Mouse (Mus musculus) splenic B cell, adult 2 months (primary cell): ENCODE data around the gene Tom1.
A peak's percentile ranks its signal among the peaks of the same experiment; 100 is the strongest.

Experiments used
- DNase-seq: peaks from one replicate; pipeline ENCODE4 v3.0.0-alpha.2; 2011; ENCODE audit warnings: low read depth, low spot score
- H3K27me3 ChIP-seq: 2 replicates; pipeline ENCODE4 v1.6.1; 2012; ENCODE audit warnings: mild to moderate bottlenecking, low read length, moderate library complexity, mixed read lengths; ENCODE audit not compliant: control insufficient read depth, poor library complexity, insufficient read depth, severe bottlenecking
- H3K36me3 ChIP-seq: 2 replicates; pipeline ENCODE4 v1.6.1; 2012; ENCODE audit warnings: mild to moderate bottlenecking, low read length, moderate library complexity, mixed read lengths; ENCODE audit not compliant: control insufficient read depth, poor library complexity, insufficient read depth, severe bottlenecking

Gene Tom1

DNA sequence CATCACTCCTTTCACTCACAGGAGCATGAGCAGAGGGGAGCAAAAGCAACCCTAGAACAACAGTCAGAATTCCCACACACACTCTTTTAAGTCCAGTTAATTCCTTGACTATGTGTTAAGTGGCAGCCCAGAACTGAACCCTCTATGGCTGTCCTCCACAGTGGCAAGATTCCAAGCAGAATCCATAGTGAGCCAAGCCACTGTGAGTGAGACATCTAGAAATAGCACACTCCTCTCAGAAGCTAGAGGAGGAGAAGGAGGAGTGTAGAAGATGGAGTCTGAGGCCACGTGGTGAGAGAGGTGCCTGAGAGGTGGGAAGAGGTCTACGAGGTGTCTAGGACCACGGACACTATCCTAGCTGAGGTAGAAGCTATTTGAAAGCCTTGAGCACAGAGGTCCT lies 31.3 kb downstream of the Tom1 start:
- H3K27me3 ChIP-seq = no peaks in the 10 kb centered on the region
- no peak for DNase-seq
- H3K36me3 ChIP-seq = peaks cover 1% of the 10 kb centered on the region; the same call in 1 of the 2 replicates

DNA sequence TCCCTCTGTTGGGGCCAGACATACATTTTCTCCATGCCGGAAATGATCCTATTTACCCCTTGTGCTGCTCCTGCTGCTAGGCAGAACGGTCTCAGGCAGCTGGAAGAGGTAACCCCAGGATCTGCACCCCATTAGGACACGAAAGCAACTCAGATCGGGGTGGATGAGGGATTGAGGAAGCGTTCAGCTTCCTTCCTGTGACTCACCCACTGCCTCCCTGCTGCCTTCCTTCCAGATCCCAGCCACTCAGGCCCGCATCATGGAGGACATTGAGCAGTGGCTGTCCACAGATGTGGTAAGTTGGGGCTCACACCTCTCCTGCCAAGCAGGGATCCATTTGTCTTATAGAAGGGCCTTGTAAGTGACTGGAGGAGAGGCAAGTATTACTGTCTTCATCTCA lies 33.8 kb downstream of the Tom1 start:
- peaks cover 1% of the 10 kb centered on the region; the same call in 1 of the 2 replicates for H3K36me3 ChIP-seq
- H3K27me3 ChIP-seq = no peaks in the 10 kb centered on the region
- DNase-seq = no peak

DNA sequence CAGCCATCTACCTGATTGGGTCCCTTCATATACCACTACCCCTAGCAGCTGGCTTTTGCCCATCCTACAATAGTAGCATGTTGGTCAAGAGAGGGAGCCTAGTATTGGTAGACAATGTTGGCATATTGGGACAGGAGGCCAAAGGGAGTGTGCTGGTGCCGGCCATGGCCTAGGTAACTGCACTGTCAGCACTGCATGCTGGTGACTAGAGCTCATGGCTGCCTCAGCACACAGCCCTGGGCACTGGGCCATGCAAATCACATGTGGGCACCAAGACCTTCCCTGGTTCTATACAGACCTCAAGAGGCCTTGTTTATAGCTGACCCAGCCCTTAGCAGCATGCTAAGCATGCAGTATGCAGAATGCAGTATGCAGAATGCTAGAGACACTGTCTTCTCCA lies 36.8 kb downstream of the Tom1 start:
- no peak for DNase-seq
- H3K27me3 ChIP-seq = no peaks in the 10 kb centered on the region
- H3K36me3 ChIP-seq = peaks cover 1% of the 10 kb centered on the region; the same call in 1 of the 2 replicates

DNA sequence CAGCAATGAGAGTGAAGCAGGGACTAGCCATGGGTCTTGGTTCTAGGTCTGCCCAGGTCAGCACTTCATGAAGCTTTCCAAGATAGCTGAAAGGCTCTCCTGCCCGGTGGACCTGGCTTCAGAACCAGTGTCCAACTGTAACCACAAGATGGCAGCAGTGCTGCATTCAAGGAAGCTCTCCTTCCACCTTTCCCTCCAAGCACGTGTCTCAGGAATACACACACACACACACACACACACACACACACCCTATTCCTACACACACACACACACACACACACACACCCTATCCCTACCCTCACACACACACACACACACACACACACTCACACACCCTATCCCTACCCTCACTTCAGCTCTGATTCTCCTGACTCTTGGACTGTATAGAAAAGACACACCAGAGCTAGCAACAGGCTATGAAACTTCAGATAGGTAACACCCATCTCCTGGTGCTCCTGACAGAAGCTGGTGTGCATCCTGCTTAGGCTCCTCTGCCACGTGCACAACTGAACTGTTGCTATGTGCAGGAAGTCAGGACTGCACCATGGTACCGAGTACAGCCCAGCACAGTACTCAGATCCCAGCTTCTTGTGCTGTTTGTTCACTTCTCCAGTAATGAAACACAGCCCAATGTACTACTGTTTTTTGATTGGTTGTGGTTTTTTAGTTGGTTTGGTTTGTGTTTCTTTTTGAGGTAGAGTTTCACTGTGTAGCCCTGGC lies 38.3 kb downstream of the Tom1 start:
- DNase-seq = peak; percentile 79
- Histone ChIP-seq H3K27me3 (no peaks in the 10 kb centered on the region), H3K36me3 (peaks cover 1% of the 10 kb centered on the region; the same call in 1 of the 2 replicates)

DNA sequence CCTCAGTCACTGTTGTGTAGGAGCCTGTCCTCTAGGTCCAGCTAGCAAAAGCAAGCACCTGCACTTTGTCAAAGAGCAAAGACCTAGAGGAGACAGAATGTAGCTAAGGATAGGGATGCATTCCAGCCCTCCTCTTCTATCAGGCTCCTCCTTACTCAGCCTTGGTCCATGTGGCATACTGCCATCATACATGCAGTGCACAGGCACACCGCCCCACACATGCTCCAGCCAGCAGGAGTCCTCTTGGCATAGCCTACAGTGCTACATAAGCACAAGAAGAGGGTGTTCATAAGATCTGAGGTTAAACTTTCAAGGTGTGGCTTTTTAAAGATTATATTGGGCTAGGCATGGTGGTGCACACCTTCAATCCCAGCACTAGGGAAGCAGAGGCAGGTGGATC lies 41.4 kb downstream of the Tom1 start:
- Histone ChIP-seq H3K36me3 (no peaks in the 10 kb centered on the region), H3K27me3 (no peaks in the 10 kb centered on the region)
- DNase-seq = no peak

DNA sequence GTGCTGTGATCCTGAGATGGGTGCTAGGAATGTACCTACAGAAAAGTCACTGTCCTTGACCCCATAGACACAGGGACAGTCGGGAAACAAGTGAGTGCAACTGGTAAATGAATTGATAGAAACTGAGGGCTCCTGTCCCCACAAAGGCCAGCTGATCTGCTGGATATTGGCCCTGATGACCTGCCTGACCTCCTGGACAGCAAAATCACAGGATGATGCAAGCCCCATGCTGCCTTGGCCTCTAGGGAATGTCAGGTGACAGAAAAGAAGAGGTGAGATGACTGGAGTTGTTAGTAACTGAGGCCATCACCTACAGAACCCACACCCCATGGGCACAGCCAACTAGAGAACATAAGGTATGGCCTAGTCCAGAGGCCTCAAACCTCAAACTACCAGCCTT lies 44.7 kb downstream of the Tom1 start:
- Histone ChIP-seq H3K36me3 (no peaks in the 10 kb centered on the region), H3K27me3 (no peaks in the 10 kb centered on the region)
- no peak for DNase-seq

DNA sequence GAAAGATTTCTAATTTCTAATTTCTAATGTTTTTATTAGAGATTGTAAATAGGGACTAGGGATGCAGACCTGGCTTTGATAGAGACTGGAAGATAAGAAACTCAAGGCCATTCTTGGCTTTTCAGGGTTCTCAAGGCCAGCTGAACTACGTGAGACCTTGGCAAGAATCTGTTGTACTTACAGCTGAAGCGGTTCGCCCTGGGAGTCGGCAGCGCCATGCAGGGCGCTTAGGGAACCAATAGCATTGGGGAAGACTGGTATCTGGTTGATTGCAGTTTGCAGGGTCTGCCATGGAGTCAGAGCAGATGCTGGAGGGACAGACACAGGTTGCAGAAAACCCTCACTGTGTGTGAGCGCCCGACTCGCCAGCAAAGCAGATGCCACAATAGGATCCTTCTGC lies 45.3 kb downstream of the Tom1 start:
- no peaks in the 10 kb centered on the region for H3K36me3 ChIP-seq
- no peaks in the 10 kb centered on the region for H3K27me3 ChIP-seq
- no peak for DNase-seq

DNA sequence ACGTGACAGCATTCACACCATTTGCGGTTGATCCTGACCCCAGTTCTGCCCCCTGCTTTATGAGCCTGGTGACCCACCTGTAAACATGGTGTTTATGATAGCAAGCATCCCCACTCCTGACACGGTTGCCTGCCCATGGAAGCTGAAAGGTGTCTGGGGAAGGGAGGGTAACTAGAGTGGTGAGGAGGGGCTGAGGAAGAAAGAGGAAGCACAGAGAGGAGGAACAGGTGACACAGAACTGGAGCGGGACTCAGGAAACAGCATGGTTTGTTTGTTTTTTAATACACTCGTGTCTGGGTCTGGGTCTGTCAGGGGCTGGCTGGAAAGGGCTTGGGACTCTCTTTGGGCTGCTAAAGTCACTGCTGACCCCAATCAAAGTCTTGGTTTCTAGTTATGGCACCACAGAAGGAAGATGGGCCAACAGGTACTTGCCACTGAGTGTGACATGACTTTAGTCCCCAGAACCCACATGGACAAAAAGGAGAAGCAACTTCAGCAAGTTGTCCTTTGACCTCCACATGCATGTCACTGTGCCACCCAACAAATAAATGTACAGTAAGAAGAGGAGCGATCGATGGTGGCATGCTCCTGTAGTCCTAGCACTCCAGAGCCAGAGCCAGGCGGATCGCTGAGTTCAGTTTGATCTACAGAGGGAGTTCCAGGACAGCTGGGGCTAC lies 48.0 kb downstream of the Tom1 start:
- Histone ChIP-seq H3K27me3 (no peaks in the 10 kb centered on the region), H3K36me3 (no peaks in the 10 kb centered on the region)
- DNase-seq = peak; percentile 37

DNA sequence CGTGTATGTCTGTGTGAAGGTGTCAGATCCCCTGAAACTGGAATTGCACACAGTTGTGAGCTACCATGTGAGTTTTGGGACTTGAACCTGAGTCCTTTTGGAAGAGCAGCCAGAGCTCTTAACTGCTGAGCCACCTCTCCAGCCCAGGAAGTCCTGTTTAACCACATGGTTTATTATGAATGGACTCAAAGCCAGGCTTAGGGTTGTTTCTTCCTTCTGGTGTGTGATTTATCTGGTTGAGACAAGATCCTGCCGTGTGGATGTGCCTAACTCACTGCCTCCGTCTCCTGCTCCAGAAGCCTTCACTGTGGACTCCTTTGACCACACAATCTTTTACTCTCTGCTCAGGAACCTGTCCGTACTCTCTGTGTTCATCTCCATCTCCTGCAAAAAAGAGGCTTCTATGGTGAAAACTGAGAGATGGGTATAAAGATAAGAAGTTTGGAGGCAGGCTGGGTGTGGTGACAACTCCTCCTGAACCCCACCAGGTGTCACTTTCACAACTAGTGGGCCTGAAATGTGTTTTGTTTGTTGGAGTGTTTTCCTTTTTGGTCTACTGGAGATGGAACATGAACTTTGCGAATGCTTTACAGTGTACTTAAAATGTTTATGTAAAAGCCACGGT lies 48.8 kb downstream of the Tom1 start:
- H3K36me3 ChIP-seq = no peaks in the 10 kb centered on the region
- DNase-seq = no peak
- H3K27me3 ChIP-seq = no peaks in the 10 kb centered on the region

DNA sequence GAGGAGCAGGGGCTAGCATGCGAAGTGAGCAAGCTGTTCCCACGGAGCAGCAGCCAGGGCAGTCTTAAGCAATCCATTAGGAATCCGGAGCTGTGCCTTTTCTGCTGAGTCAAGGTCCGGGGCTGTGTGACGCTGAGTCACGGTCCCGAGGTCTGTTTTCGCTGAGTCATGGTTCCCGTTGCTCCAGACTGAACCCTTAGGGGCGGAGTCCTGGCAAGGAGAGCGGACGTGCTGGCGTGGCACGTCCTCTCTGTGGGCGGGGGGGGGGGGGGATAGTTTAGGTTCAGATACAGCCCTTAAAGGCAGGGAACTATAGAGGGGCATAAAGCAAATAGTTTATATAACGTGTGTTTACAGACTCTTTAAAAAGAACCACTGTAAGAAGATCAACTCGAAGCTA lies 50.3 kb downstream of the Tom1 start:
- peak; percentile 61 for DNase-seq
- no peaks in the 10 kb centered on the region for H3K36me3 ChIP-seq
- H3K27me3 ChIP-seq = no peaks in the 10 kb centered on the region

DNA sequence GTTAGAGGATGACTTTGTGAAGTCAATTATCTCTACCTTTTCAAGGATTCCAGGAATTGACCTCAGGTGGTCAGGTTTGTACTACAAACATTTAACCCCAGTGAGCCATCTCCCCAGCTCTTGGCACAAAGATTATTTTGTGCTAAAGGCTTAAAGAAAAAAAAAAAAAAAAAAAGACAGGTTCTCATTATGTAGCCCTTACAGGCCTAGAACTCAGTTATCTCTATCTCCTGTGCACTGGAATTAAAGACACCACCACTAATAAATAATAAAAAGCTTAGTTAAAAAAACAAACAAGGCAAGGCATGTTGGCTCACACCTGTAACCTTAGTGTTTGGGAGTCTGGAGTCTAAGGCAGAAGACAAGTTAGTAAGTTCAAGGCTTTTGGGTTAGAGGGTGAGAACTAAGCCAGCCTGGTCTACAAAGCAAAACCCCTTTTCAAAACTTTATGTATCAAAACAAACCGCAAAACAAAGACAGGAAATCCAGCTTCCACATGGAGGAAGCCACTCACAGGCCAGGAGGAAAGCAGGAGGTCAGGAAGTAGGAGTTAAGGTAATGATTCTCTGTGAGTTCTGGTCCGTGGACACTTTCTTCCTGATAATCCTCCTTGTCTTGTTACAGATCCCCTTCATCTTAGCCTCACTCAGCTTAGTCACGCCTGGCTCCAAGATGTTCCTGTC lies 51.0 kb downstream of the Tom1 start:
- H3K36me3 ChIP-seq = no peaks in the 10 kb centered on the region
- no peak for DNase-seq
- H3K27me3 ChIP-seq = no peaks in the 10 kb centered on the region

DNA sequence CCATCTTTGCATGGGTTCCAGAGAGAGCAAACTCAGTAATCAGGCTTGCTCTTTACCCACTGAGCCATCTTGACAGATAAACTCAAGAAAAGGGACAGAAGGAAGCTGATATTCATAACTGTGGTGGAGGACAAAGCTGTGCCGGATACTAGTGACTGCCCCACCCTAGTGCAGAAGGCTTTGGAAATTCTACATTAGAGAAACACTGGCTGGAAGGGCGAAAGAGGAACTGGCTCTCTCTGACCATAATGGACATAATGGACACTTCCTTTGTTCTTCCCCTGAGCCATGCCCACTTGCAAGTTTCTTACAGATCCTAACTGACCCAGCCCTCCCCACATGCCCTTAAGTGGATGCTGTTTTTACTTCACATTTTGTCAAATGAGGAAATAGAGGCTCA lies 52.5 kb downstream of the Tom1 start:
- Histone ChIP-seq H3K27me3 (no peaks in the 10 kb centered on the region), H3K36me3 (no peaks in the 10 kb centered on the region)
- DNase-seq = no peak

DNA sequence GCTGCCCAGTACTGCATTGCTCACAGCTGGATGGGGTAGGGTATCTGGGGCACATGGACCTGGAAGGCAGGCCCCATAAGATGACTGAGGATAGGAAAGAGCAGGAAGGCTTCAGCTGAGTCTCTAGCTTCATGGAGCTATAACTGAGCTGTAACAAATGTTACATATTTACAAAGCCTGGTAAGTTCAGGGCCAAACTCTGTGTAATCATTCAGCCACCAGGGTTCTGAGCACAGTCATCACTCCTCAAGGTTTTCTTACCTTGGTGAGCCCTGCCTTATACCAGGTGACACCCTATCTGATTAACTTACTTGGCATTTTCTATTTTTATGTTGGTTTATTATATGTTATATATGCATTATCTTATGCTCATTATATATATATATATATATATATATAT lies 53.6 kb downstream of the Tom1 start:
- H3K27me3 ChIP-seq = no peaks in the 10 kb centered on the region
- no peak for DNase-seq
- no peaks in the 10 kb centered on the region for H3K36me3 ChIP-seq

DNA sequence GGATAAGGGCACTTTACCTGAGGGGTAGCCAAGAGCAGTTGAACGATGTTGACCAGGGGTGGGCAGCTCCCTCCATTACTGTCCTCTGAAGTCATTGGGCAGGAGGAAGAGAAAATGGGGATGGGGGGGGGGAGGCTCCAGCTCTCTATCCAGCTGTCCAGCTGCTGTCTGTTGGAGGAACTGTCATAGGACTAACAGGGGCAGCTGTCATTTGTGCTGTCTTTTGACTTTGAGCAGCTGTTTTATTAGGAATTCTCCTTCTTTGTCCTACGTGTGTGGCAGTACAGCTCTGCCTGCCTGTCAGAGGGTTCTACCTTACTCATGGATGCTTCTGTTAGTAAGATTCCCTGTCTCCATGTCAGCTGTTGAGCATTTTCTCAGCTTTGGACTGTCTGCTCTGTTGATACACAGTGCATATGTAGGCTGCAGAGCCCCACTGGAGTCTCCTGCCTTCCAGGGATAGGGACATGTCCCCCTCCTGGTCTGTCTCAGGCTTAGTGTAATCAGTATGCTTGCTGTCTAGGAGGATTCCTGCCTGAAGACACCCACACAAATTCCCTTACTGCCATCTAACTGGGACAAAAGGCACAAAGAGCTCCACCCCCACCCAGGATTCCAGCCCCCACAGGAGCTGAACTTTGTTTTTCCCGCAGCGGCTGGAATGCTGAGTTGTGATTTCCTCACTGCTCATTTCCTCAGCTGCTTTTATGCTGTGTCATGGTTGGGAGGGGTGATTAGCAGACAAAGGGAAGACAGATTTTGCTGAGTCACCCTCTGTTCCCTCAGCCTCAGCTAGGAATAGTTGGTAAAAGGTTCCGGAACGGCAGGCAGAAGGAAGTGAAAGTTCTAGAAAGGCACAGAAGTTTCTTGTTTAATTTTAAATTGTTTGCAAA lies 55.7 kb downstream of the Tom1 start:
- Histone ChIP-seq H3K27me3 (no peaks in the 10 kb centered on the region; the same call in none of the 2 replicates), H3K36me3 (no peaks in the 10 kb centered on the region)
- peak; percentile 56 for DNase-seq
